Mouse (Mus musculus): ENCODE data around the gene Gsk3b. TPM values are rescaled to one million over a fixed set of nuclear protein-coding genes. Genes with fewer than 3 reads are reported as not detected.

Gene Gsk3b
- polyA plus RNA-seq, 2 experiments: 17.5 to 61.3 TPM

DNA sequence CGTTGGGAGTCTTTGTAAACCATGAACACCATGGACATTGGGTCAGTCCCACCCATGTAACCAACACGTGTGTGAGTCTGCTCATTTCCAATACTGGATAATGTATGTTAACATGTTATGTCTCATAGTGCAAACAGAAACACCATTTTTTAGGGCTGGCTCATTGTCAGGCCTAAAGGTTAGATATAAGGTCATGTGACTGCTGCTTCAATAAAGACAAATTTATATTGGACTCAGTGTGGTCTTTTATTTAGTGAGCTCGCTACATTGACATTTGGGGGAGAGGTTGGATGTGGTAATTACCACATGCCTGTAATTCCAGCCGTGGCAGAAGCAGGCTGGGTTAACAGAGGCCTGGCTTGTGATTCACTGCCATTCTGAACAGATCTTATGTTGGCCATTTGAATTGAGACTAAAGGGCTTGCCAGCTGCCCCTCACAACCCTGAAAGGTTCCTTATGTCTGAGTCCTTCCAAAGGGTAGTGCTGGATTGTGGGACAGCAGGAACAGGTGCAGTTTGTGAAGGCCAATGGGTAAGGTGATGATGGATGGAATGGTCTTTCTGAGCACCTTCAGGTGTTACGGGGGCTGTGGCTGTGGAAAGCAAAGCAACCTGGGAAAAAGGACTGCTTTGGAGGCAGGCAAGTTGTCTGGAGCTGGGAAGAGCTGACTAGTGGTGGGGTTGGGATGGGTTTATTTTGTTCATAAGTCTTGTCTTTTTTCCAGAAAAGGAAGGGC, 157.2 kb downstream of the Gsk3b start:
- Histone ChIP-seq H3K4me3 (replicated peaks; ENCODE audit: low read length) (no peak overlapping the region), H3K27me3 (ENCODE audit: control insufficient read depth, insufficient read depth, low read length) (no peaks in the 10 kb centered on the region), H3K9ac (ENCODE audit: low read depth, low read length, severe bottlenecking) (no peak overlapping the region), H3K9me3 (ENCODE audit: control insufficient read depth, low read length) (no peaks in the 10 kb centered on the region), H3K27ac (replicated peaks; ENCODE audit: low read depth, low read length) (no peak overlapping the region), H3K4me2 (replicated peaks; ENCODE audit: low read depth, low read length, severe bottlenecking) (no peak overlapping the region), H3K36me3 (ENCODE audit: control insufficient read depth, insufficient read depth, low read length) (peaks cover 17% of the 10 kb centered on the region), H3K4me1 (ENCODE audit: control insufficient read depth, insufficient read depth, low read length) (peaks cover 11% of the 10 kb centered on the region)
- DNase-seq (ENCODE audit: low spot score) (no peak), ATAC-seq (ENCODE audit: low FRiP score, low read depth) (no peak)
- 63% methylated on average over 5 of the region's 5 CpGs for WGBS
- no peak for TF ChIP-seq POLR2A (IDR thresholded peaks at IDR 0.05; ENCODE audit: borderline replicate concordance, extremely low read depth, insufficient read depth, insufficient read length)

DNA sequence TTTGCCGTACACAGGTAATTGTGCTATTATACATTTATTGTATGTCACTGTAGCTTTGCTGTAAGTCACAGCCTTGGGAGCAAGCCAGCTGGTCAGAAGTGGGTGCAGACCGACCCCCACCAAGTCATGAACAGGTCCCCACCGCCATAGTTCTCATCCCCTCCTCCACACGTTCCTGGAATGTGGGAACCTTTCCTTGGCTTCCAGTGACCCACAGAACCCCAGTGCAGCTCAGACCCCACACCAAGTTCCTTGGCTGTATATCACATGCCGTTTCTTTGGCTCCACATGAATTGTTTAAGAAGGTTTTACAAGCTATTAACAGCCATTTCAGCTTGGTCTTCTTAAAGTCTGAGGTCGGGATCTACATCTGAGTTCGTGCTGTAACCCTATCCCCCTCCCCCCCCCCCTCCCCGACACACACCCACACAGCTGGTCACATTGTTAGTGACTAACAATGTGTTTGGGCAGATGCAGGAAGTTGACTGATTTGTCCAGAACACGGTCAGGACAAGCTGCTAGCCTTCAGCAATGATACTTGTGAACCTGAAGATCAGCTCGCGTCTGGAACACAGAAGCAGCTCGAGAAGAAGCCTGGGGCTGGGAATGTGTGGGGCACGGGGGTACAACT, 159.6 kb downstream of the Gsk3b start:
- WGBS: 17% methylated on average over 13 of the region's 13 CpGs
- TF ChIP-seq POLR2A (IDR thresholded peaks at IDR 0.05; ENCODE audit: borderline replicate concordance, extremely low read depth, insufficient read depth, insufficient read length): no peak
- DNase-seq (ENCODE audit: low spot score): peak; percentile 15
- H3K36me3 ChIP-seq (ENCODE audit: control insufficient read depth, insufficient read depth, low read length): peaks cover 4% of the 10 kb centered on the region
- H3K9me3 ChIP-seq (ENCODE audit: control insufficient read depth, low read length): no peaks in the 10 kb centered on the region
- no peak overlapping the region for H3K4me3 ChIP-seq (replicated peaks; ENCODE audit: low read length)
- H3K4me2 ChIP-seq (replicated peaks; ENCODE audit: low read depth, low read length, severe bottlenecking): peak overlapping the region; percentile 25
- H3K27me3 ChIP-seq (ENCODE audit: control insufficient read depth, insufficient read depth, low read length): no peaks in the 10 kb centered on the region
- H3K9ac ChIP-seq (ENCODE audit: low read depth, low read length, severe bottlenecking): no peak overlapping the region
- no peak overlapping the region for H3K27ac ChIP-seq (replicated peaks; ENCODE audit: low read depth, low read length)
- ATAC-seq (ENCODE audit: low FRiP score, low read depth): peak; percentile 60
- H3K4me1 ChIP-seq (ENCODE audit: control insufficient read depth, insufficient read depth, low read length): peaks cover 11% of the 10 kb centered on the region

DNA sequence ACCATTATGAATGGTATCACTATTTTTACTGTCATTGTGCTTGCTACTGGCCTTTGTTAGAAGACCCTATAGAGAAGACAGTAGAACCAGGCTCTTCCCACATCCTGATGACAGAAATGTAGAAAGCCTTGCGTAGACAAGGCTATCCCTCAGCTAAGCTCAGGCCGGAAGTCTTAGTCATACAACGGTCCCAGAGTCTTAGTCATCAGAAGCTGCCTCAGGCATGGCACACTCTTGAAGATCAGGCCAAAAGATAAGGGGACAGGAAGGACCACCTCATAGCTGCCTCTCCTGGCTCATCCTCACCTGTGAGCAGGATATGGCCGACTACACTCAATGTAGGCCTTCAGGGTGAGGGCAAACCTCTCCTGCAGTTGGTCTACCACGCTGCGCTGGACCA, 161.7 kb downstream of the Gsk3b start:
- H3K4me2 ChIP-seq (replicated peaks; ENCODE audit: low read depth, low read length, severe bottlenecking): no peak overlapping the region
- no peak for ATAC-seq (ENCODE audit: low FRiP score, low read depth)
- WGBS: 90% methylated on average over 6 of the region's 6 CpGs
- no peak overlapping the region for H3K27ac ChIP-seq (replicated peaks; ENCODE audit: low read depth, low read length)
- H3K9me3 ChIP-seq (ENCODE audit: control insufficient read depth, low read length): no peaks in the 10 kb centered on the region
- no peaks in the 10 kb centered on the region; the same call in 1 of the 2 replicates for H3K36me3 ChIP-seq (ENCODE audit: control insufficient read depth, insufficient read depth, low read length)
- no peak overlapping the region for H3K4me3 ChIP-seq (replicated peaks; ENCODE audit: low read length)
- no peaks in the 10 kb centered on the region for H3K27me3 ChIP-seq (ENCODE audit: control insufficient read depth, insufficient read depth, low read length)
- H3K9ac ChIP-seq (ENCODE audit: low read depth, low read length, severe bottlenecking): no peak overlapping the region
- H3K4me1 ChIP-seq (ENCODE audit: control insufficient read depth, insufficient read depth, low read length): peaks cover 11% of the 10 kb centered on the region
- no peak for TF ChIP-seq POLR2A (IDR thresholded peaks at IDR 0.05; ENCODE audit: borderline replicate concordance, extremely low read depth, insufficient read depth, insufficient read length)
- no peak for DNase-seq (ENCODE audit: low spot score)

DNA sequence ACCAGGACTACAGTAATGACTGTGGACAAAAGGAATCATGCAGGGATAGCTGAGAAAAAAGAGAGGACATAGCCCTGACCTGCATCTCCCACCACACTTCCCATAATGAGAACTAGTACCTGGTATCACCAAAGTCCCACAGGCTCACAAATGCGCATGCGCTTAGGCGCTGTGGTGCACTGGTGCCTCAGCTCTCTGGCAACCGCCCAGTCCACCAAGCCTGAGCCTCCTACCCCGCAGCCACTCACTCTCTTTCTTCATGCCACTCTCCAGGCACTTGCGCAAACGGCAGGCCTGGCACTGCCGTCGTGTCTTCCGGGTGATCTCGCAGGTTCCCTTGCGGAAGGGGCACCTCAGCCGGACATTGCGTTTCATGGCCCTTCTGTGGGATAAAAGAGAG, 165.2 kb downstream of the Gsk3b start:
- no peak for TF ChIP-seq POLR2A (IDR thresholded peaks at IDR 0.05; ENCODE audit: borderline replicate concordance, extremely low read depth, insufficient read depth, insufficient read length)
- no peaks in the 10 kb centered on the region for H3K27me3 ChIP-seq (ENCODE audit: control insufficient read depth, insufficient read depth, low read length)
- no peaks in the 10 kb centered on the region for H3K4me1 ChIP-seq (ENCODE audit: control insufficient read depth, insufficient read depth, low read length)
- 82% methylated on average over 14 of the region's 14 CpGs for WGBS
- H3K36me3 ChIP-seq (ENCODE audit: control insufficient read depth, insufficient read depth, low read length): no peaks in the 10 kb centered on the region
- no peak overlapping the region for H3K4me2 ChIP-seq (replicated peaks; ENCODE audit: low read depth, low read length, severe bottlenecking)
- H3K9me3 ChIP-seq (ENCODE audit: control insufficient read depth, low read length): no peaks in the 10 kb centered on the region
- no peak for ATAC-seq (ENCODE audit: low FRiP score, low read depth)
- H3K4me3 ChIP-seq (replicated peaks; ENCODE audit: low read length): no peak overlapping the region
- H3K27ac ChIP-seq (replicated peaks; ENCODE audit: low read depth, low read length): no peak overlapping the region
- H3K9ac ChIP-seq (ENCODE audit: low read depth, low read length, severe bottlenecking): no peak overlapping the region
- DNase-seq (ENCODE audit: low spot score): no peak

DNA sequence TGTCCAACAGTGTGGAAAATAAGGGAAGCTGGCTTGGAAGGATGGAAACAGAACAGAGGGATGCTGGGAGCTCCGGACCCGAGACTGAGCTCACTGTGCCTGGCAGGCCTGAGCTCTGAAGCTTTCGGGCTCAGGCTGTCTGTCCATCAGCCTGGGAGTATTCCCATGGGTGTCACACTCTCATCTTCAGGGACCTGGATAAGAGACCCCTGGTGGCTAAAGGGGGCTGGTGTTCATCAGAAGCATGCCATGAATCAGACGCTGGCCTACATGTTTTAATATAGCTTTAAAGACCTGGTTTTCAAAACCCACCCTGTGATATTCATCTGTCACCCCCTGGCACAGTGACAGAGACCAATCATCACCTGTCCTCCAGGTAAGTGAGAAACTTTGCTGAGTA, 166.3 kb downstream of the Gsk3b start:
- Histone ChIP-seq H3K4me1 (ENCODE audit: control insufficient read depth, insufficient read depth, low read length) (no peaks in the 10 kb centered on the region), H3K4me2 (replicated peaks; ENCODE audit: low read depth, low read length, severe bottlenecking) (no peak overlapping the region), H3K9me3 (ENCODE audit: control insufficient read depth, low read length) (no peaks in the 10 kb centered on the region), H3K36me3 (ENCODE audit: control insufficient read depth, insufficient read depth, low read length) (no peaks in the 10 kb centered on the region), H3K27ac (replicated peaks; ENCODE audit: low read depth, low read length) (no peak overlapping the region), H3K9ac (ENCODE audit: low read depth, low read length, severe bottlenecking) (no peak overlapping the region), H3K4me3 (replicated peaks; ENCODE audit: low read length) (no peak overlapping the region), H3K27me3 (ENCODE audit: control insufficient read depth, insufficient read depth, low read length) (no peaks in the 10 kb centered on the region)
- TF ChIP-seq POLR2A (IDR thresholded peaks at IDR 0.05; ENCODE audit: borderline replicate concordance, extremely low read depth, insufficient read depth, insufficient read length): no peak
- DNase-seq (ENCODE audit: low spot score) (no peak), ATAC-seq (ENCODE audit: low FRiP score, low read depth) (no peak)
- 73% methylated on average over 4 of the region's 4 CpGs for WGBS
